Mouse (Mus musculus): ENCODE measurements at regions not wholly inside any gene's neighbourhood (a gene's known extent, or its start where the extent isn't known, plus 50 kb on each side); places are given as distances from the start of the nearest gene placed in this dataset.

DNA sequence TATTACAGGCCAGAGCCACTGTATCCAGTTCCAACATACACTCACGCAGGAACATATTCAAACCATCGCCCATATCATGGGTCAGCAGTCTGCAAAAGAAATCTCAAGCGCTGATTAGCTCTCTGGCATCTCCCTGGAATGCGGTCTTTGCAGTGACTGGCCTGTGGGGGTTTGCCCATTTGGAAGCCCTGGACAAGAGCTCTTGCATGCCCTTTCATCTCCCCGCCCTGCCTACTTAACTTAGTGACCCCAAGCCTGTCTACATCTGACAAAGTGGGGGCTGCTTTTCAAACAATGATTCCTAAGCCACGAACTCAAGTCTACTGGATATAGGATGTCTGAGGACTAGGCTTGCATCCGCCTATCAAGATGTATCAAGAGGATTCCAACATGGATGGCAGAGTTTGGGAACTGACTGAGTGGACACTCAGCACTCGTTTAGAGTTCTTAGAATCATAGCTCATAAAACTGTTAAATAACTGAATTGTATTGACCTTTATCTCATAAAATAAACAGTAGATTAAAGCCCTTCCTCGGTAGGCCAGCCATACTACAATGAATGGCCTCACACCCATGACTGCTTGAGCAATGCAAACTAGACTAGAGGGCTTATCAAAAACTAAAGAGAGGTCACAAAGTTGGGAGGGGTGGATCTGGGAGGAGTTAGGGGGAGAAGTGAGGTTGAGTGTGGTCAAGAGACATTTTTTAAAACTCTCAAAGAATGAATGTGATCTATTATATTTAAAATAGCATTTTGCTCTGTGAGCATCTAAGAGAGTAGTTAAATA, 97.4 kb upstream of the Zfp827 start:
- H3K27me3 ChIP-seq (ENCODE audit: control insufficient read depth, insufficient read depth, low read length), result no peaks in the 10 kb centered on the region
- H3K9me3 ChIP-seq (ENCODE audit: control insufficient read depth, low read length), result no peaks in the 10 kb centered on the region
- H3K9ac ChIP-seq (replicated peaks; ENCODE audit: low read length), result no peak overlapping the region
- H3K4me3 ChIP-seq (replicated peaks; ENCODE audit: low read depth, low read length), result no peak overlapping the region
- no peaks in the 10 kb centered on the region for H3K36me3 ChIP-seq (ENCODE audit: control insufficient read depth, insufficient read depth, low read length)
- 86% methylated on average over 9 of the region's 9 CpGs for WGBS
- H3K4me1 ChIP-seq (ENCODE audit: control insufficient read depth, insufficient read depth, low read length), result no peaks in the 10 kb centered on the region
- DNase-seq (no peak), ATAC-seq (ENCODE audit: low FRiP score, low TSS enrichment) (no peak)
- H3K4me2 ChIP-seq (ENCODE audit: low read length), result no peak overlapping the region
- H3K27ac ChIP-seq (replicated peaks; ENCODE audit: low read depth, low read length), result no peak overlapping the region

GRCm38 (mm10) chr8:78932069-78932468, 96.2 kb upstream of the Zfp827 start:
- H3K4me1 ChIP-seq (ENCODE audit: control insufficient read depth, insufficient read depth, low read length), result no peaks in the 10 kb centered on the region
- no peak overlapping the region for H3K9ac ChIP-seq (replicated peaks; ENCODE audit: low read length)
- no peaks in the 10 kb centered on the region for H3K9me3 ChIP-seq (ENCODE audit: control insufficient read depth, low read length)
- H3K36me3 ChIP-seq (ENCODE audit: control insufficient read depth, insufficient read depth, low read length), result no peaks in the 10 kb centered on the region
- no peaks in the 10 kb centered on the region for H3K27me3 ChIP-seq (ENCODE audit: control insufficient read depth, insufficient read depth, low read length)
- no peak overlapping the region for H3K27ac ChIP-seq (replicated peaks; ENCODE audit: low read depth, low read length)
- 88% methylated on average over 6 of the region's 6 CpGs for WGBS
- ATAC-seq (ENCODE audit: low FRiP score, low TSS enrichment) (no peak), DNase-seq (no peak)
- no peak overlapping the region for H3K4me3 ChIP-seq (replicated peaks; ENCODE audit: low read depth, low read length)
- no peak overlapping the region for H3K4me2 ChIP-seq (ENCODE audit: low read length)

- H3K9me3 ChIP-seq (ENCODE audit: control insufficient read depth, low read length), result no peaks in the 10 kb centered on the region
- no peaks in the 10 kb centered on the region for H3K27me3 ChIP-seq (ENCODE audit: control insufficient read depth, insufficient read depth, low read length)
- H3K27ac ChIP-seq (replicated peaks; ENCODE audit: low read depth, low read length), result no peak overlapping the region
- H3K36me3 ChIP-seq (ENCODE audit: control insufficient read depth, insufficient read depth, low read length), result no peaks in the 10 kb centered on the region
- no peaks in the 10 kb centered on the region for H3K4me1 ChIP-seq (ENCODE audit: control insufficient read depth, insufficient read depth, low read length)
- no peak overlapping the region for H3K9ac ChIP-seq (replicated peaks; ENCODE audit: low read length)
- H3K4me3 ChIP-seq (replicated peaks; ENCODE audit: low read depth, low read length), result no peak overlapping the region
- WGBS, result 84% methylated on average over 2 of the region's 2 CpGs
- no peak overlapping the region for H3K4me2 ChIP-seq (ENCODE audit: low read length)
- DNase-seq (no peak), ATAC-seq (ENCODE audit: low FRiP score, low TSS enrichment) (no peak)
These were observed 88.2 kb upstream of the Zfp827 start for GRCm38 (mm10) chr8:78940049-78940448.

DNA sequence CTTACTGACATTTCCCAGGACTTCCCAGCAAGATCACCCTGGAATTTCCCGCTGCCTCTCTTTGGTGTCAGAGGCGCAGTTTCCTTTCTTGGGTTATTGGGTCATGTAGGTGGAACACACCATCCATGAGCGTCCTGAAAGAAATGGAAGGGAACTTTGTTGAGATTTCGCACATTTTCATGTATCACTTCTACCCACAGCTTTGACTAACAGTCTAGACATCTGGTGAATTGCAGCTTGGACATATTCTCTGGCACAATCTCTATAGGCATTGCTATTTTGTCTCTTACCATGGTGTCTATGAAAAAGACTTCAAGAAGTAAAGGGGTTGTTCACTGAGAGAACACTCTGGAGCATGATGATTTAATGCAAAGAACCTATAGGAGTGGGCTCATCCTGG, 86.7 kb upstream of the Zfp827 start:
- 94% methylated on average over 4 of the region's 4 CpGs for WGBS
- no peak overlapping the region for H3K4me2 ChIP-seq (ENCODE audit: low read length)
- DNase-seq (no peak), ATAC-seq (ENCODE audit: low FRiP score, low TSS enrichment) (no peak)
- no peak overlapping the region for H3K9ac ChIP-seq (replicated peaks; ENCODE audit: low read length)
- no peaks in the 10 kb centered on the region for H3K9me3 ChIP-seq (ENCODE audit: control insufficient read depth, low read length)
- H3K27ac ChIP-seq (replicated peaks; ENCODE audit: low read depth, low read length), result no peak overlapping the region
- no peak overlapping the region for H3K4me3 ChIP-seq (replicated peaks; ENCODE audit: low read depth, low read length)
- no peaks in the 10 kb centered on the region for H3K4me1 ChIP-seq (ENCODE audit: control insufficient read depth, insufficient read depth, low read length)
- H3K27me3 ChIP-seq (ENCODE audit: control insufficient read depth, insufficient read depth, low read length), result no peaks in the 10 kb centered on the region
- H3K36me3 ChIP-seq (ENCODE audit: control insufficient read depth, insufficient read depth, low read length), result no peaks in the 10 kb centered on the region

- DNase-seq (no peak), ATAC-seq (ENCODE audit: low FRiP score, low TSS enrichment) (no peak)
- H3K4me1 ChIP-seq (ENCODE audit: control insufficient read depth, insufficient read depth, low read length), result no peaks in the 10 kb centered on the region
- H3K4me2 ChIP-seq (ENCODE audit: low read length), result no peak overlapping the region
- no peak overlapping the region for H3K9ac ChIP-seq (replicated peaks; ENCODE audit: low read length)
- no peaks in the 10 kb centered on the region for H3K27me3 ChIP-seq (ENCODE audit: control insufficient read depth, insufficient read depth, low read length)
- no peaks in the 10 kb centered on the region for H3K36me3 ChIP-seq (ENCODE audit: control insufficient read depth, insufficient read depth, low read length)
- 93% methylated on average over 1 of the region's 1 CpGs for WGBS
- H3K4me3 ChIP-seq (replicated peaks; ENCODE audit: low read depth, low read length), result no peak overlapping the region
- no peak overlapping the region for H3K27ac ChIP-seq (replicated peaks; ENCODE audit: low read depth, low read length)
- H3K9me3 ChIP-seq (ENCODE audit: control insufficient read depth, low read length), result no peaks in the 10 kb centered on the region
These were observed 83.9 kb upstream of the Zfp827 start for GRCm38 (mm10) chr8:78944367-78944766.

DNA sequence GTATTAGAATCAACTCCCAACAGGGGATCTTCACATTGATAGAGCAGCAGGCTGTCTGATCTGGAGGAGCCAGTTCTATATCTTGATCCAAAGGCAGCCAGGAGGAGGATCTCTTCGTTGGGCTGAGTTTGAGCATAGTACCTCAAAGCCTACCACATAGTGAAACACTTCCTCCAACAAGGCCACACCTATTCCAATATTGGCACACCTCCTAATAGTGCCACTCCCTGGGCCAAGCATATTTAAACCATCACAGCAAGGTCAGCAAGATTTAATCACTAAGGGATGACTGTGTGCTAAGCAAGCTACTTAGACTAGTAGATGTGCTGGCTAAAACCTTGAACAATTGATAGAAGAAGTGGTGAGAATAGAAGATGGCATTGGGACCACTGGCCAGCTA, 82.6 kb upstream of the Zfp827 start:
- 53% methylated on average over 1 of the region's 1 CpGs for WGBS
- Histone ChIP-seq H3K4me3 (replicated peaks; ENCODE audit: low read depth, low read length) (no peak overlapping the region), H3K9ac (replicated peaks; ENCODE audit: low read length) (no peak overlapping the region), H3K4me2 (ENCODE audit: low read length) (no peak overlapping the region), H3K27me3 (ENCODE audit: control insufficient read depth, insufficient read depth, low read length) (no peaks in the 10 kb centered on the region), H3K27ac (replicated peaks; ENCODE audit: low read depth, low read length) (no peak overlapping the region), H3K9me3 (ENCODE audit: control insufficient read depth, low read length) (no peaks in the 10 kb centered on the region), H3K36me3 (ENCODE audit: control insufficient read depth, insufficient read depth, low read length) (no peaks in the 10 kb centered on the region), H3K4me1 (ENCODE audit: control insufficient read depth, insufficient read depth, low read length) (no peaks in the 10 kb centered on the region)
- ATAC-seq (ENCODE audit: low FRiP score, low TSS enrichment), result no peak
- no peak for DNase-seq

GRCm38 (mm10) chr8:78946085-78946484, 82.2 kb upstream of the Zfp827 start:
- Histone ChIP-seq H3K36me3 (ENCODE audit: control insufficient read depth, insufficient read depth, low read length) (no peaks in the 10 kb centered on the region), H3K9me3 (ENCODE audit: control insufficient read depth, low read length) (no peaks in the 10 kb centered on the region), H3K4me3 (replicated peaks; ENCODE audit: low read depth, low read length) (no peak overlapping the region), H3K27me3 (ENCODE audit: control insufficient read depth, insufficient read depth, low read length) (no peaks in the 10 kb centered on the region), H3K4me2 (ENCODE audit: low read length) (no peak overlapping the region), H3K9ac (replicated peaks; ENCODE audit: low read length) (no peak overlapping the region), H3K27ac (replicated peaks; ENCODE audit: low read depth, low read length) (no peak overlapping the region), H3K4me1 (ENCODE audit: control insufficient read depth, insufficient read depth, low read length) (no peaks in the 10 kb centered on the region)
- no peak for ATAC-seq (ENCODE audit: low FRiP score, low TSS enrichment)
- no peak for DNase-seq
- 84% methylated on average over 2 of the region's 2 CpGs for WGBS

DNA sequence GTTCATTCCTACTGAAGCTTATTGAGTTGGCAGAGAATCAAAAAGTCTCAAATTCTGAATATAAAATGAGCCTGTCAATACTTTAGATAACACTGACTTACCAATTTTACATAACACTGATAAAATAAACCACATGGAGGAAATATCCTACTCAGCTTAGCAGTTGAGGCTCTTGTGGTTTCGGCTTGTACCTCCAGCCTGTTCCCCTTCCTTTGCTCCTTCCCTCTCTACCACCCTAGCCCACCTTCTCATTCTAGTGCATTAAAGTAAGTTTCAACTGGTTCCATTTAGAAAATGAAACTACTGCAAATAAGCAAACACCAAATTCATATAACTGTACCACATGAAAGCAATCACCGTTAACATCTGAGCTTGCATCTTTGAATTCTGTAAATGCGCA, 53.2 kb upstream of the Zfp827 start:
- Histone ChIP-seq H3K36me3 (ENCODE audit: control insufficient read depth, insufficient read depth, low read length) (no peaks in the 10 kb centered on the region), H3K27ac (replicated peaks; ENCODE audit: low read depth, low read length) (no peak overlapping the region), H3K9me3 (ENCODE audit: control insufficient read depth, low read length) (no peaks in the 10 kb centered on the region), H3K27me3 (ENCODE audit: control insufficient read depth, insufficient read depth, low read length) (no peaks in the 10 kb centered on the region), H3K4me2 (ENCODE audit: low read length) (no peak overlapping the region), H3K4me1 (ENCODE audit: control insufficient read depth, insufficient read depth, low read length) (no peaks in the 10 kb centered on the region), H3K4me3 (replicated peaks; ENCODE audit: low read depth, low read length) (no peak overlapping the region), H3K9ac (replicated peaks; ENCODE audit: low read length) (no peak overlapping the region)
- DNase-seq (no peak), ATAC-seq (ENCODE audit: low FRiP score, low TSS enrichment) (no peak)
- WGBS, result 96% methylated on average over 3 of the region's 3 CpGs

Data from midbrain, embryonic 14.5 days (tissue).